Mouse (Mus musculus) midbrain, embryonic 13.5 days (tissue): ENCODE measurements around the gene Gm10073. TPM values are rescaled to one million over a fixed set of nuclear protein-coding genes. Genes with fewer than 3 reads are reported as not detected.
"Not testable (repeated sequence)": the region's sequence is repeated elsewhere in the genome, so short reads cannot be mapped to it uniquely, and the experiment has no call there.

Experiments used
- ATAC-seq: fragments of 200-750 bp; cut with Nextera tagmentation; 2 replicates; pipeline ENCODE4 v1.8.0; 2017; ENCODE audit warnings: mild to moderate bottlenecking, moderate TSS enrichment, moderate library complexity
- H3K27ac ChIP-seq: fragments of 300-500 bp; sonication (generic); 2 replicates; pipeline ENCODE4 v1.5.1; 2015; ENCODE audit warnings: inconsistent platforms, mild to moderate bottlenecking, moderate library complexity
- H3K27me3 ChIP-seq: fragments of 300-500 bp; sonication (generic); 2 replicates; pipeline ENCODE4 v1.6.1; 2015; ENCODE audit warnings: mild to moderate bottlenecking, inconsistent platforms
- H3K36me3 ChIP-seq: fragments of 300-500 bp; sonication (generic); 2 replicates; pipeline ENCODE4 v1.6.1; 2015; ENCODE audit warnings: mild to moderate bottlenecking, inconsistent platforms
- H3K4me1 ChIP-seq: fragments of 300-500 bp; sonication (generic); replicated peaks from 2 replicates; pipeline ENCODE4 v1.6.1; 2015; ENCODE audit warnings: inconsistent platforms
- H3K4me2 ChIP-seq: fragments of 300-500 bp; sonication (generic); replicated peaks from 2 replicates; pipeline ENCODE4 v1.6.1; 2015; ENCODE audit warnings: moderate library complexity, mild to moderate bottlenecking, inconsistent platforms
- H3K4me3 ChIP-seq: fragments of 300-500 bp; sonication (generic); replicated peaks from 2 replicates; pipeline ENCODE4 v1.5.1; 2015; ENCODE audit warnings: mild to moderate bottlenecking, inconsistent platforms
- H3K9ac ChIP-seq: fragments of 300-500 bp; sonication (generic); replicated peaks from 2 replicates; pipeline ENCODE4 v1.6.1; 2015; ENCODE audit warnings: mild to moderate bottlenecking, inconsistent platforms
- H3K9me3 ChIP-seq: fragments of 300-500 bp; sonication (generic); 2 replicates; pipeline ENCODE4 v1.6.1; 2016; ENCODE audit warnings: mild to moderate bottlenecking, inconsistent platforms
- WGBS: fragments of 180-500 bp; shearing (Covaris S2); methylation state at CpG from one replicate; pipeline ENCODE4 v1.1.7; 2015; 5-methylcytosine and 5-hydroxymethylcytosine counted together
- polyA plus RNA-seq: library from polyadenylated mRNA; unstranded; fragments of >200 nt; fragmentation: Nextera tagmentation; extraction: Ambion mirVana; gene quantifications from 2 replicates; pipeline ENCODE4 v1.2.1, GENCODE M21; 2015

Gene Gm10073
- polyA plus RNA-seq, 1 experiment from 2014 or later: 7.6 TPM

GRCm38 (mm10) chr8:106609076-106609903, 36.0 kb upstream of the Gm10073 start:
- no peaks in the 10 kb centered on the region for H3K4me1 ChIP-seq
- ATAC-seq: no peak
- no peak overlapping the region for H3K27ac ChIP-seq
- no peak overlapping the region for H3K9ac ChIP-seq
- WGBS: 77% methylated on average over 7 of the region's 7 CpGs
- H3K4me2 ChIP-seq: no peak overlapping the region
- H3K36me3 ChIP-seq: no peaks in the 10 kb centered on the region
- H3K4me3 ChIP-seq: no peak overlapping the region
- peaks cover 27% of the 10 kb centered on the region for H3K27me3 ChIP-seq
- H3K9me3 ChIP-seq: no peaks in the 10 kb centered on the region

GRCm38 (mm10) chr8:106608425-106608824, 35.2 kb upstream of the Gm10073 start:
- H3K27ac ChIP-seq: no peak overlapping the region
- no peak overlapping the region for H3K4me2 ChIP-seq
- 79% methylated on average over 3 of the region's 3 CpGs for WGBS
- H3K4me1 ChIP-seq: peaks cover 8% of the 10 kb centered on the region
- peaks cover 35% of the 10 kb centered on the region for H3K27me3 ChIP-seq
- no peak overlapping the region for H3K9ac ChIP-seq
- ATAC-seq: no peak
- no peaks in the 10 kb centered on the region for H3K36me3 ChIP-seq
- no peaks in the 10 kb centered on the region for H3K9me3 ChIP-seq
- no peak overlapping the region for H3K4me3 ChIP-seq

DNA sequence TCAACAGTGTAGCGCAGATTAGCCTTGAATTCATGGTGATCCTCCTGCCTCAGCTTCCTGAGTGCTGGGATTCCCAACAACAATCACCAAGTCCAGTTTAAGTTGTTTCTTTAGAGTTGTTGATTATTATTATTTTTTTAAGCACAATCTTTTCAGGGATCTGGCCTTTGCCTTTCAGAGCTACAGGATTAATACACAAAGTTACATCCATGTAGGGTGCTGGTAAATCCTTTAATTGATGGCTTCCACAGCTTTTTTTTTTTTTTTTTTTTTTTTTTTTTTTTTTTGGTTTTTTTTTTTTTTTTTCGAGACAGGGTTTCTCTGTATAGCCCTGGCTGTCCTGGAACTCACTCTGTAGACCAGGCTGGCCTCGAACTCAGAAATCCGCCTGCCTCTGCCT, 34.5 kb upstream of the Gm10073 start:
- not testable (repeated sequence) for H3K36me3 ChIP-seq, H3K9ac ChIP-seq, ATAC-seq, H3K27ac ChIP-seq, H3K4me3 ChIP-seq, H3K4me2 ChIP-seq, H3K9me3 ChIP-seq
- peaks cover 14% of the 10 kb centered on the region for H3K4me1 ChIP-seq
- peaks cover 42% of the 10 kb centered on the region for H3K27me3 ChIP-seq
- 94% methylated on average over 4 of the region's 4 CpGs for WGBS

DNA sequence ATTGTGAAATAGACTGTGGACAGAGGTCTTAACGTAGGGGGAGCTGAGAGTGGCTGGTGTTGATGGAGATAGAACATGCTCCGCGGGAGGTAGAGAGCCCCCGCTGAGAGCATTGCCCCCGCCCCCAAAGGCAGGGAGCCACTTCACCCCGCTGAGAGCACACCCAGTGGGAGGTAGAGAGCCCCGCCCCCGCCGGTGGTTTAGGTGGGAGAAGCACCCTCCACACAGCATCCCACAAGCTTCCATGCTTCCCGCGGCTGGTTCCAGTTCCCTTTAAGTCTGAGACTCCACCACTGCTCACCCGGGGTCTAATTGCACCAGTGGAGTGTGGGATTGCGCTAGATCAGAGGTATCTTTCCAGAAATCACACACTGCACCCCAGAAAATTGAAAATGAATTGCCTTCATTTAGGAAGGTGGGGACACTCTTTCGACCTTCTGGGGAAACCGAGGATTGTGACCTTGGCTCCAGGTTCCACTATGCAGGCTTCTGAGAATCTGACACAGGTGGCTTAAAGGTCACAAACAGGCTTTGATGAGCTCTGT, 33.4 kb upstream of the Gm10073 start:
- Histone ChIP-seq H3K4me2 (no peak overlapping the region), H3K9me3 (no peaks in the 10 kb centered on the region), H3K9ac (no peak overlapping the region), H3K4me3 (no peak overlapping the region), H3K4me1 (peaks cover 15% of the 10 kb centered on the region), H3K27ac (no peak overlapping the region), H3K36me3 (no peaks in the 10 kb centered on the region), H3K27me3 (peaks cover 53% of the 10 kb centered on the region)
- ATAC-seq: no peak
- WGBS: 39% methylated on average over 15 of the region's 15 CpGs

DNA sequence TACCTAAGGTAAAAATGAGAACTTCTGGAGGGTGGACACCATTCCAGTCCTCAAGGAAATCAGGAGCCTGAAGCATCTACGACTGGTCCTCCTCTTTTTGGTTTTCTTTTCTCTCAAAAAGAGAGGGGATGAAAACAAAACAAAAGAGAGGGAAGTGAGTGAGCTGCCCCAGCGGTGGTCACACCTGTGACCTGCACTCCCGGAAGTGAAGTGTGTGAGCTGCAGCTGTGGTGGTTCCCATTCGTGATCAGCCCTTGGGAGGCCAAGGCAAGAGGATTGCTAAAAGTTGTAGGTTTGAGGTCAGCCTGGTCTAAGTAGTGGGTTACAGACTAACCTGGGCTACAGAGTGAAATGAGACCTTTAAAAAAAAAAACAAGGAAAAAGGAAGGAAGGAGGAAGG, 32.9 kb upstream of the Gm10073 start:
- Histone ChIP-seq H3K4me2 (no peak overlapping the region), H3K27me3 (peaks cover 57% of the 10 kb centered on the region), H3K9ac (no peak overlapping the region), H3K4me3 (no peak overlapping the region), H3K4me1 (peaks cover 15% of the 10 kb centered on the region), H3K9me3 (no peaks in the 10 kb centered on the region), H3K36me3 (no peaks in the 10 kb centered on the region), H3K27ac (no peak overlapping the region)
- ATAC-seq: no peak
- 57% methylated on average over 4 of the region's 4 CpGs for WGBS

GRCm38 (mm10) chr8:106605657-106606056, 32.4 kb upstream of the Gm10073 start:
- Histone ChIP-seq H3K4me3 (no peak overlapping the region), H3K4me2 (no peak overlapping the region), H3K36me3 (no peaks in the 10 kb centered on the region), H3K27me3 (peaks cover 57% of the 10 kb centered on the region), H3K4me1 (peaks cover 15% of the 10 kb centered on the region), H3K9ac (no peak overlapping the region), H3K9me3 (no peaks in the 10 kb centered on the region), H3K27ac (no peak overlapping the region)
- WGBS: 74% methylated on average over 7 of the region's 7 CpGs
- ATAC-seq: no peak

DNA sequence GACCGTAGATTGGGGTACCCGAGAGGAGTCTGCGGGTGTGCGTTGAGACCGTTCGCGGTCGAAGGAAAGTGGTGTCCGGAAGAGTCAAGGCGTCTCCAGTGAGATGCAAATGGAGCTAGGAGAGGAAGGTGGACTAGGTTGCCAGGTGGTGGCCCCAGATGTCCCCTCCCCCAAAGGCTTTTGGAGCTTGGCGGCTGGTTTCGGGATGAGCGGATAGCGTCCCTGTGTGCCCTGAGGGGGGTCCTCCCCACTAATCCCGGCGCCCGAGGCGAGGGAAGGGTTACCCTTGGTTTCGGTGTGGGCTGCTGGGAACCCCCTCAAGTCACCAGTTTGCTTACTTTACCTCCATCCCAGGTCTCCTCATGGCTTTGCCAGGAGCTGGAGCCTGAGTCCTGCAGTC, 30.7 kb upstream of the Gm10073 start:
- Histone ChIP-seq H3K4me2 (peak overlapping the region; percentile 96), H3K4me1 (peaks cover 15% of the 10 kb centered on the region), H3K36me3 (no peaks in the 10 kb centered on the region), H3K9ac (peak overlapping the region; percentile 59; the same call in 1 of the 2 replicates), H3K9me3 (no peaks in the 10 kb centered on the region), H3K4me3 (peak overlapping the region; percentile 56), H3K27ac (no peak overlapping the region), H3K27me3 (peaks cover 57% of the 10 kb centered on the region)
- ATAC-seq: no peak
- 2% methylated on average over 19 of the region's 19 CpGs for WGBS

DNA sequence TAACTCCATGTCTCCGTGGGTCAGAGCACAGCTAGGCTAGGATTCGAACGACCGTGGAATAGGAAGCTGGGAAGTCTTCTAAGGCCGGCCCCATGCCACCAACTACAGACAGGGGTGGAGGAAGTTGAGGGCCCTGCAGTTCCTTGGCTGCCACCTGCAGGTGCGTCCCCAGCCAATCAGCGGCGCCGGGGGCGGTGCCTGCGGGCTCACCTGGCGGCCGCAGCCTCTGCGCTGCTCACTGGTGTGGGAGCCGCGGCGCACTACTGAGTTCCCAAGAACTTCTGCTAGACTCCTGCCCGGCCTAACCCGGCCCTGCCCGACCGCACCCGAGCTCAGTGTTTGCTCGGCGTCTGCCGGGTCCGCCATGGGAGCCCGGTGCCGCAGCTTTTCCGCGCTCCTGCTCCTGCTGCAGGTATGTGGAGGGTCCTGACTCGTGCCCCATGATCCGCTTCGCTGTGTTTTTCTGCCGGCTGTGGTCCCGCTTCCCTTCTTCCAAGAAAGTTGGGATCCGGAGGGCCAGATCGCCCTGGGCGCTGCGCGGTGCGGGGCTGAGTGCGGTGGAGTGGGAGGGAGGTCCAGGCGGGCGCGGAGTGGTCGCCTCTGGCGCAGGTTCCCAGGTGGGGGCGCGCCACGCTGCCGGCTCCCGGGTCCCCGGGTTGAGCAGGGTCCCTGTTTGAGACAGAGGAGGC, 30.0 kb upstream of the Gm10073 start, which contains the start of gene Cdh1:
Gene Cdh1, plus strand, starts transcription at position 221 of the 689 bp plus-strand sequence.
- ATAC-seq: 0 out of 2 replicates have a peak, but pooled peaks have one; percentile 43
- no peak within 1 kb of the TSS for H3K27ac ChIP-seq
- H3K36me3 ChIP-seq: no peaks in the 10 kb centered on the region
- H3K9me3 ChIP-seq: no peaks in the 10 kb centered on the region
- peaks cover 15% of the 10 kb centered on the region for H3K4me1 ChIP-seq
- peaks cover 57% of the 10 kb centered on the region for H3K27me3 ChIP-seq
- WGBS: under 1% methylated on average over 53 of the region's 53 CpGs
- peak within 1 kb of the TSS; percentile 59 for H3K9ac ChIP-seq
- H3K4me3 ChIP-seq: peak within 1 kb of the TSS; percentile 56
- peak within 1 kb of the TSS; percentile 96 for H3K4me2 ChIP-seq

- Histone ChIP-seq H3K4me2 (no peak overlapping the region), H3K9me3 (no peaks in the 10 kb centered on the region), H3K4me1 (peaks cover 15% of the 10 kb centered on the region), H3K4me3 (no peak overlapping the region), H3K9ac (no peak overlapping the region), H3K27me3 (peaks cover 31% of the 10 kb centered on the region), H3K36me3 (no peaks in the 10 kb centered on the region), H3K27ac (0 out of 2 replicates have a peak overlapping the region, but pooled peaks have one; percentile 7)
- ATAC-seq: peak; percentile 56
- 20% methylated on average over 7 of the region's 7 CpGs for WGBS
These were observed 26.2 kb upstream of the Gm10073 start for GRCm38 (mm10) chr8:106599265-106599979.

DNA sequence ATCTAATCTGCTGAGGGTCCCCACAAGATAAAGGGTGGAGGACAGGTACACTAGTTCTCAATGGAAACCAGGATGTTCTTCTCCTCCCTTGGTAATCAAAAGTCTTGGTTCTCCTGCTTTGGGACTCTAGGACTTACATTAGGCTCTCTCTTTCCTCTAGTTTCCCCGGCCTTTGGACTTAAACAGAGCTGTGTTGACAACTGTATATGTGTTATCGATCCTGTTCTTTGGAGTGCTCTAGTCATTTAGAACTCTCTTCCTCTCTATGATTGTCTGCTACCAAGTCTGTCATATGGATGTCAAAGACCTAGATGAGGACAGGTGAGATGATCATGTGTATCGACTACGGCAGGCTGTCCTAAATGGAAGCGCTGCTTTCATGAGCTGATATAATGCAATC, 23.8 kb upstream of the Gm10073 start:
- H3K4me3 ChIP-seq: no peak overlapping the region
- H3K27ac ChIP-seq: no peak overlapping the region
- H3K9me3 ChIP-seq: no peaks in the 10 kb centered on the region
- no peaks in the 10 kb centered on the region for H3K36me3 ChIP-seq
- H3K27me3 ChIP-seq: peaks cover 8% of the 10 kb centered on the region
- H3K4me1 ChIP-seq: no peaks in the 10 kb centered on the region; the same call in 1 of the 2 replicates
- H3K4me2 ChIP-seq: no peak overlapping the region
- WGBS: over 99% methylated on average over 5 of the region's 5 CpGs
- ATAC-seq: no peak
- H3K9ac ChIP-seq: no peak overlapping the region

DNA sequence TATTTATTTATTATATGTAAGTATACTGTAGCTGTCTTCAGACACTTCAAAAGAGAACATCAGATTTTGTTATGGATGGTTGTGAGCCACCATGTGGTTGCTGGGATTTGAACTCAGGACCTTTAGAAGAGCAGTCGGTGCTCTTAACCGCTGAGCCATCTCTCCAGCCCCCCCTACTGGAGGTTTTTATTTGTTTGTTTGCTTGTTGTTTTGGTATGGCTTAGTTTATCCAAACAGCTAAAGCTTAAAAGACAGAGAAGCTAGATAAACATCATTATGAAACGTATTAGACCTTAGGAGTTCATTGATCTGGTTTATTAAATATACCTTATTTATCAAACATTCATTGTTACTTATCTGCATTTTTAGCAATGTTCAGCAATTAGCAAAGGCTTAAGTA, 22.4 kb upstream of the Gm10073 start:
- WGBS: 94% methylated on average over 3 of the region's 3 CpGs
- H3K9ac ChIP-seq, ATAC-seq: not testable (repeated sequence)

More for the DNA sequence above, 22.4 kb upstream of the Gm10073 start:
- H3K9me3 ChIP-seq, H3K27ac ChIP-seq, H3K36me3 ChIP-seq, H3K27me3 ChIP-seq, H3K4me1 ChIP-seq, H3K4me3 ChIP-seq, H3K4me2 ChIP-seq: not testable (repeated sequence)
